Mouse (Mus musculus) bone marrow macrophage, adult 2 months (primary cell): Measurements from ENCODE around the gene Dut.

Experiments
- CTCF ChIP-seq: IDR thresholded peaks from 2 replicates; pipeline ENCODE4 v1.5.1; 2012; ENCODE audit warnings: low read depth, mild to moderate bottlenecking, low read length, moderate library complexity
- POLR2A ChIP-seq: IDR thresholded peaks from 2 replicates; pipeline ENCODE4 v1.6.1; 2012; ENCODE audit warnings: mild to moderate bottlenecking, low read depth, low read length, borderline replicate concordance

DNA sequence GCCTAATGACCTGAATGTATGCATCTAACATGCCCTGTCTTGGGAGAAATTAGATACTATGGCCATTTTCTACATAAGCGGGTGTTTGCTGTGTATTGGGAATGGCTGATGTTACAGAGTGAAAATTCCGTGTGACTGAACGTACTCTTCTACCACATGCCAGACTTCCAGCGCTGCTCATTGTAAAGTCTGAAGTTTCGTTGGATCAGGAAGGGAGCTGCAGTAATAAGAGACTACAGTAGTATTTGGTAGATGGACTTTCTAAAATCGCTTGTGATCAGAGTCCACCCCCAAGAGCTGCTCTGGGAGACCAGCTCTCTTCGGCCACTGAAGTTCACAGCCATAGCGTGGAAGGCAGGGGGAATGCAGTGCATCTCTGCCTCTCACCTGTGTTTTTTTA is 1.3 kb downstream of the Dut start:
- no peak for TF ChIP-seq POLR2A
- no peak for TF ChIP-seq CTCF
